Mouse (Mus musculus): ENCODE data around the gene Vmn2r19.
"Not testable (repeated sequence)": the region's sequence is repeated elsewhere in the genome, so short reads cannot be mapped to it uniquely, and the experiment has no call there.

Vmn2r19 gene

DNA sequence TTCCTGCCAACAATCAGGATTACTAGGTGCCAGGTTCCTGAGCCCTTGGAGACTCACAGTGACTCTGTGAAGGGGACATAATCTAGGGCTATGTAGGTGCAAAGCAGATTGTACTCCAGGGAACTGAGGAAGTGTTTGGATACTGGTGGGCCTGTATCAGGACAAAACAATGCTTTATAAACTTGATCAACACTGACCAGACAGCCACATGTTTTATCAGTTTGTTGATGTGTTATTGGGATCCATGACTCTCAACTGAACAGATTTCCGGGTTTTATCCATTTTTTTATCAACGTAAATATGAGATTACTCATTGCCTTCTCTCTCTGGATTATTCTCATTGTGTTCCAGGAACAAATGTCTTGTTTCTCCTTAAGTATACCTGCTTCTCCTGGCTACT is at the start of gene Vmn2r19:
Vmn2r19 (plus strand) TSS at position 301 of the 400 bp plus-strand sequence.
- in situ Hi-C loops (cut with MboI; ENCODE audit: low sequenced_read_pairs) = no loop called here

DNA sequence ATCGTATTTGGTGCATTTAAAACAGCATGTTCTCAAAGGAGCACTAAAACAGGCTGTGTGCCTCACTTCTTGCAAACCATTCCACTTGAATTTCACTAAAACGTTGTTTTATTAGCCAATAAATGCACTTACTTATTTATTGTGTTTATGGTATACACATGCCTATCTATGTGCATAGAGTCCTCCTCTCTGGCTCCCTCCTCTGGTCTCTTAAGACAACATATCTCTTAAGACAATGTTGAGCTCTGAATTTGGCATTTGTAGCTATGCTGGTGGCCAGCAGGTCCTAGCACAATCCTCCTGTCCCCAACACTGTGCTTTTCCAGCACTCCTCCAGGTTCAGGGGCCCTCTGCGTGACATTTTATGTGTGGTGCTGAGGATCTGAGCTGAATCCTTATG is 49.2 kb upstream of the Vmn2r19 start:
- in situ Hi-C loops (cut with MboI; ENCODE audit: low sequenced_read_pairs) = no loop called here

- in situ Hi-C loops (cut with MboI; ENCODE audit: low sequenced_read_pairs) = no loop called here
Measured at GRCm38 (mm10) chr6:123259889-123260603, 48.1 kb upstream of the Vmn2r19 start.

GRCm38 (mm10) chr6:123260868-123261267 is 47.3 kb upstream of the Vmn2r19 start:
- in situ Hi-C loops (cut with MboI; ENCODE audit: low sequenced_read_pairs) = no loop called here

GRCm38 (mm10) chr6:123261555-123262161 is 46.5 kb upstream of the Vmn2r19 start, which contains the start of gene Clec4d:
Gene Clec4d, plus strand, starts transcription at chr6:123262111.
- in situ Hi-C loops (cut with MboI; ENCODE audit: low sequenced_read_pairs) = no loop called here

DNA sequence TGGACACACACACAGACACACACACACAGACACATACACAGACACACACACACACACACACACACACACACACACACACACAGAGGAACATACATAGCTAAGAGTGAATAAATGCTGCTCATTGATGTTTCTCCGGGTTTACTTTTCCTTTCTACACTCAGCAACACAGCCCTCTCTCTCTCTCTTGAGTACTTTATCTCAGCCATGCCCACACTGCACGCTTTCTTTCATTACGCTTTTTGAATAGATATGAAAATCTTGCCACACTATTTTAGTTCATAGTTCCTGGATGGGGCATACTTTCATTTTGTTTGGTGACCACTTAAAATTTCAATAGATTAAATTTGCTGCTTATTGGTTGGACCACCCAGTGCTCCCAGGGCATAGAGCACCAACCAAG is 43.9 kb upstream of the Vmn2r19 start:
- in situ Hi-C loops (cut with MboI; ENCODE audit: low sequenced_read_pairs) = no loop called here

- in situ Hi-C loops (cut with MboI; ENCODE audit: low sequenced_read_pairs) = no loop called here
Measured at GRCm38 (mm10) chr6:123265809-123266208, 42.3 kb upstream of the Vmn2r19 start.

DNA sequence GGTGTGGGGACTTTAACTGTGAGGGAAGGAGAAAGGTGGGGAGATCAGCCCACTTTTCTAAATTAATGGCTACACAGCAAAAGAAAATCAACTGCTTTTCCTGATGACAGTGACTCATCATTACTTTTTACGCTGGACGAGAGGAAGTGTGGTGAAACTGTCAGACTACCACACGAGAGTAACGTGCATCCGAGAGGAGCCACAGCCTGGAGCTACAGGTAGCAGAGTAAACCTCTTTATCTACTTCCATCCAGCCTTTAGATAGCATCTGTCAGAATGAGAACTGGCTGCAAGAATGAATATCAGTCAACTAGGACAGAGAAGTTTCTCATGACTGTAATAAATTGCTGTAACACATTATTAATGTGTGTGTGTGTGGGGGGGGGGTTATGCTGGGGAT is 41.2 kb upstream of the Vmn2r19 start:
- in situ Hi-C loops (cut with MboI; ENCODE audit: low sequenced_read_pairs) = no loop called here

DNA sequence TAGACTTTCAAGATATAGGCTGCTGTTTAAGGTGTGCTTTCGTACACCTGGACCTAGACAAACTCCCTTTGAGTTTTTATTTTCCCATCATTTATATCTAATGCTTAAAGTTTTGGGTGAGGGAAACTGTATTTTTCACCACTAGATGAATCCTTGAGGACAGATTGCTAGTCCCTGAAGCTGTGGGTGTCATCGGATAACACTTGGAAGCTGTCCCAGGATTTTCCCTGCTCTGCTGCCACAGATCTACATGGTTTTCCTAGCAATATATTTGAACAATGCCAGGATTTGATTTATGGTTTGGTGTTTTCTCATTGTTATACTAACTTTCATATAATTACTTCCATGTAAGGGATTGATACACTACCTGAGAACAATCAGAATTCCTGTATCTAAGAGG is 28.7 kb upstream of the Vmn2r19 start:
- in situ Hi-C loops (cut with MboI; ENCODE audit: low sequenced_read_pairs) = no loop called here

GRCm38 (mm10) chr6:123286311-123286710 is 21.8 kb upstream of the Vmn2r19 start:
- in situ Hi-C loops (cut with MboI; ENCODE audit: low sequenced_read_pairs) = no loop called here

- in situ Hi-C loops (cut with MboI; ENCODE audit: low sequenced_read_pairs) = no loop called here
Measured at GRCm38 (mm10) chr6:123288931-123289330, 19.2 kb upstream of the Vmn2r19 start.

GRCm38 (mm10) chr6:123289753-123290152 is 18.4 kb upstream of the Vmn2r19 start, which contains the start of gene Clec4e:
Gene Clec4e, minus strand, starts transcription at chr6:123289870.
- in situ Hi-C loops (cut with MboI; ENCODE audit: low sequenced_read_pairs) = no loop called here

DNA sequence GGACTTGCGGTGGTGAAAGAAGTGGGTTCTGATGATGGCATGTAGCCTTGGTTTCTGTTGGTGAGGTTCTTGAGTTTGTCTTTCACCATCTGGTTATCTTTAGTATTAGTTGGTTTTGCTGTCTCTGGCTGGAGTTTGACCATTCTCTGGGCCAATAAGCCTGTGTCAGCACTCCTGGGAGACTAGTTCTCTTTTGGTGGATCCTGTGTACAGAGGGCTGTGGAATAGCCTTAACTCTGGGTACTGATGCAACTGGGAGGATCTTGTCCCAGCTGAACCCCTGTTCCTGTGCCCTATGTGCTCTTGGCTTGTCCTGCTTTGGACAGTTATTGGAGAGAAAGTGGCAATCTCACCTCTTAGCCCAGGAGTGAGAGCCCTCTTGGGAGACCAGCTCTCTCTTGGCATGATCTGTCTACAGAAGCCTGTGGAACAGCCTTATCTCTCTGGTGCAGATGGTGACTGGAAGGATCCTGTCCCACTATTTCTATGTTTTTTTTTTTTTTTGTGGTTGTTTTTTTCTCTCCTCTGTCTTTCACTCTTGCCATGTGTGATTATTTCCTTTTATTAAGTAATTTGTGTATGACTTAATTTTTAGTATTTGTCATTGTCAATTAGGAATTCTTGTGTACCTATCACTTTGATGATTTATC is 15.3 kb upstream of the Vmn2r19 start:
- in situ Hi-C loops (cut with MboI; ENCODE audit: low sequenced_read_pairs) = no loop called here

- in situ Hi-C loops (cut with MboI; ENCODE audit: low sequenced_read_pairs) = not testable (repeated sequence)
Measured at GRCm38 (mm10) chr6:123293509-123293908, 14.6 kb upstream of the Vmn2r19 start.

GRCm38 (mm10) chr6:123296687-123297086 is 11.4 kb upstream of the Vmn2r19 start:
- in situ Hi-C loops (cut with MboI; ENCODE audit: low sequenced_read_pairs) = no loop called here

DNA sequence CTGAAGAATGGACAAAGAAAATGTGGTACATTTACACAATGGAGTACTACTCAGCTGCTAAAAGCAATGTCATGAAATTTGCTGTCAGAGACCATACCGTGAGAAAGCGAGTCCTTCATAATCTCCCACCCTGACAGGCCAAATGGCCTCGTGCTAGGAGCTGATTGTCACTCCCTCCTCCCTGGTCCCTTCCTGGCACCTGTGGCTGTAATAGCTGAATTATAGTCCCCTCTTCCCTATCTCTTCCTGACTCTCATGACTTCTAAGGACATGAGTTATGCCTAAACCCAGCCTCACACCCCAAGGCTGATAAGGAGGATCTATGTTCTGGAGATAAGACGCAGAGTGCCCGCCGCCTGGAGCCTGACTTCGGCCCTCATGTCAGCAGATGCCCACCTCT is 1.8 kb upstream of the Vmn2r19 start:
- in situ Hi-C loops (cut with MboI; ENCODE audit: low sequenced_read_pairs) = not testable (repeated sequence)

DNA sequence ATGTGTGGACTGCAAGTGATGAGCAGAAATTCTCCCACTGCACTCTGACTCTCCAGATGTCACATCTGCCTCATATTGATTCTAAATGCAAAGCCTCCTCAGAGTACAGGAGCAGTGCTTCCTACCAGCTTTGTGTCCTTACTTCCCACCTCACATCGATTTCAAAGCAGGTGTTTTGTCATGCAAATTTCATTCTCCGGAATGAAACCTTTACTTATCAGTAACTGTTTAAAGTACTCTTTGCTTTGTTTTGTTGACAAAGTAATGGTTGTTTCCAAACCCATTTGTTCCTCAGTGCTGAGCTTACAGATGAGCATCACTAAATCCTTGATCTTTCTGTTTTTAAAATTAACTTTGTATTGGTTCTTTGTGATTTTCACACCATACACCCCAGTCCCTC is 24.4 kb downstream of the Vmn2r19 start:
- in situ Hi-C loops (cut with MboI; ENCODE audit: low sequenced_read_pairs) = no loop called here

GRCm38 (mm10) chr6:123340093-123340492 is 32.0 kb downstream of the Vmn2r19 start:
- in situ Hi-C loops (cut with MboI; ENCODE audit: low sequenced_read_pairs) = no loop called here

DNA sequence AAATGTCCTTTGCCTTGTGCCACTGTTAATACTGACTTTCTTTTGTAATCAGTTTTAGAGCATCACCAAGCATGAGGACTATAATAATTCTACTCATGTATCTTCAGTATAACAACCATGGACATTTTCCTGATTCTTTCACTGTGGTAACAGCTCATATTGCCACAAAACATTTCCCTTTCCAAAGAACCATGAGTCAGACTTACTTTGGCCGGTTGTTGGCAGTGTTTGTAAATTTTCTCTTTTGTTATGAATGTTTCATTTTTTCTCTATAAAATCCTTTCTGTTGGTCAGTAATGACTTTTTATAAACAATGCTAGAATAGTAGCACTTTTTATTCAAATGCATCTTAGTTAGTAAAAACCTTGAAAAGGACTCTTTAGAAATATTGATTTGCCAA is 38.0 kb downstream of the Vmn2r19 start:
- in situ Hi-C loops (cut with MboI; ENCODE audit: low sequenced_read_pairs) = no loop called here

All from CH12F3 (cell line).